Mouse (Mus musculus): Measurements from ENCODE around the gene Rnase13. TPM values are rescaled to one million over a fixed set of nuclear protein-coding genes. Genes with fewer than 3 reads are reported as not detected.

Rnase13 gene
- polyA plus RNA-seq (2017; shearing (Covaris generic)): not detected

GRCm38 (mm10) chr14:51922571-51922865 is at the start of gene Rnase13:
TSS of gene Rnase13 (minus strand) at chr14:51922773.

GRCm38 (mm10) chr14:51918125-51918524 is 4.4 kb downstream of the Rnase13 start, which contains the start of gene Tppp2:
TSS of gene Tppp2 (plus strand) at chr14:51918425.

DNA sequence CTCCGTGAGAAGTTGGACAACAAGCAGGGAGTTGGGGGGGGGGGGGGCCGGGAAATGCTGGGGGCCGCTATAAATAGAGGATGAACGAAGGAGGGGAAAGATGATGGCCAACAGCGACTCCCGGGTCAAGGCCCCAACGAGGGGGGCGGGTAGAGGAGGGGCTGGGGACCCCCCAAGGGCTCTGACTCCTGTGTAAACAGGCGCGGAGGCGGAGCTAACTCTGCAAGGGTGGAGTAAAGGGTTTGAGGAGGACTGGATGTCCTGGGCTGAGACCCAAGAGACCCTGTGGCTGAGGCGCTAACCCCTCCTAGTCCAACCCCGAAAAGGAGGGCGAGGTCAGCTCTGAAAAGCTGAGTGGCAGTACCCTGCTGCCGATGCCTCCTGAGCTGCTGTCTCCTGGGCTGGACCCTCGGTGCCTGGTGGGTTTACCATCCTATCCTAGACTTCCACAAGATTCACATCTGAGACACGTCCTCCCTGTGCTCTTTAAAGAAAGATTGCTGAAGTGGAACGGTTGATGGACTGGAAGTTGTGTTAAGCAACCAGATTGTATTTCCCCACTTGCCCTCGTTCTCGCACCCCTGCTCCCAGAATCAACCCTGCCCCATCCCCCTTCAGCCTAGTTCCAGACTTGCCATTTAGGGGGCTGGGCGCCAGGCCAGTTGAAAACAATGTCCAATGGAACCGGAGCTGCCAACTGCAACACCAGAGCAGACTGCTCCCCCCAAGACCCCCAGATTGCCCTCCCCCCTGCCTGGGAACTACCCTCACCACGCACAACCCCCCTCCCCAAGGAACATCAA is 8.4 kb downstream of the Rnase13 start, which contains the start of gene Ndrg2:
Ndrg2 (minus strand) TSS at position 199 of the 803 bp plus-strand sequence.

DNA sequence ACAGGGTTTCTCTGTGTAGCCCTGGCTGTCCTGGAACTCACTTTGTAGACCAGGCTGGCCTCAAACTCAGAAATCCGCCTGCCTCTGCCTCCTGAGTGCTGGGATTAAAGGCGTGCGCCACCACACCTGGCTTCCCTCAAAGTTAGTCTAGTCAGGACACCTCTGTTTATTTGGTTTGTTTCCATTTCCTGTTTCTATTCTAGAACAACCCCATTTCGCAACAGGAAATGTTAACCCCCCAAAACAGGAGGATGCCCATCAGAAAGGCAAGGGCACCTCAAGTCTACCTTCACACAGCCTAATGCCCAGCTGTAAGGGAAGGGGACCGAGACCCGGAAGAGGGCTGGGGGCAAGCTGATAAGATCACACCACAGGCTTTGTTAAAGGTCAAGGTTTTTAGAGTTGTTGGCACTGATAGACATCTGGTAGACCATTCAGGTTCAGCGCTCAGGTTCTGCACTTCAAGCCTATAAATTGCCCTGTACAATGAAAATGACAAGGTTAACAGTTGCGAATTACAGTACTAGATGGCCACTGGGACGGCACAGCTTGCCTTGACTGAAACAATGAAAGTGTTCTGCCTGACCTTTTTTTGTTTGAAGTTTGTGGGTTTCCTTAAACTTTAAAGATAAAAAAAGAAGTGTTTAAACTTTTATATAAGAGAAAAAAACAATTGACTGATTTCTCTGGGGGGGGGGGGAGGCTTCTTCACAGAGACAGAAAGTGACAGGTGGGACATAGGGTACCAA is 30.2 kb downstream of the Rnase13 start, which contains the start of gene Slc39a2:
Slc39a2 (plus strand) TSS at position 699 of the 749 bp plus-strand sequence.

GRCm38 (mm10) chr14:51884598-51885331 is 37.8 kb downstream of the Rnase13 start, which contains the start of gene Mettl17:
TSS of gene Mettl17 (plus strand) at chr14:51884842.

Other genes starting within 250 kb of the Rnase13 start
- gene Gm17079, start 227.3 kb downstream of the Rnase13 start, polyA plus RNA-seq (2017; shearing (Covaris generic)): not detected
- not detected for gene Gm5800, start 205.6 kb downstream of the Rnase13 start, polyA plus RNA-seq (2017; shearing (Covaris generic))
- not detected for gene Ang4, start 149.2 kb downstream of the Rnase13 start, polyA plus RNA-seq (2017; shearing (Covaris generic))
- not detected for gene AY358078, start 122.7 kb downstream of the Rnase13 start, polyA plus RNA-seq (2017; shearing (Covaris generic))
- gene Ear6, start 69.1 kb downstream of the Rnase13 start, polyA plus RNA-seq (2017; shearing (Covaris generic)): not detected
- gene Mettl17, start 37.9 kb downstream of the Rnase13 start, polyA plus RNA-seq (2017; shearing (Covaris generic)): 110 TPM
- gene Slc39a2, start 29.9 kb downstream of the Rnase13 start, polyA plus RNA-seq (2017; shearing (Covaris generic)): 0.46 TPM
- 47.0 TPM for gene Ndrg2, start 8.6 kb downstream of the Rnase13 start, polyA plus RNA-seq (2017; shearing (Covaris generic))
- not detected for gene Tppp2, start 4.3 kb downstream of the Rnase13 start, polyA plus RNA-seq (2017; shearing (Covaris generic))
- gene Arhgef40, start 61.9 kb upstream of the Rnase13 start, polyA plus RNA-seq (2017; shearing (Covaris generic)): 1.3 TPM
- gene Tmem253, start 92.9 kb upstream of the Rnase13 start, polyA plus RNA-seq (2017; shearing (Covaris generic)): not detected
- 11.7 TPM for gene Zfp219, start 98.0 kb upstream of the Rnase13 start, polyA plus RNA-seq (2017; shearing (Covaris generic))
- gene Olfr221, start 119.7 kb upstream of the Rnase13 start, polyA plus RNA-seq (2017; shearing (Covaris generic)): 0.18 TPM
- 513 TPM for gene Hnrnpc, start 181.3 kb upstream of the Rnase13 start, polyA plus RNA-seq (2017; shearing (Covaris generic))
- gene Rpgrip1, start 187.9 kb upstream of the Rnase13 start, polyA plus RNA-seq (2017; shearing (Covaris generic)): 4.7 TPM

Measured in inflammation-experienced regulatory T-cells, adult 16 weeks (primary cell).